Mouse (Mus musculus) midbrain, embryonic 10.5 days (tissue): ENCODE measurements at regions not wholly inside any gene's neighbourhood (a gene's known extent, or its start where the extent isn't known, plus 50 kb on each side); places are given as distances from the start of the nearest gene placed in this dataset.

Experiments
- DNase-seq: peaks from one replicate; pipeline ENCODE4 v3.0.0-alpha.2; 2017; ENCODE audit warnings: low spot score
- H3K27ac ChIP-seq: fragments of 300-500 bp; sonication (generic); replicated peaks from 2 replicates; pipeline ENCODE4 v1.5.1; 2016; ENCODE audit warnings: mild to moderate bottlenecking
- H3K27me3 ChIP-seq: fragments of 300-500 bp; sonication (generic); 2 replicates; pipeline ENCODE4 v1.6.1; 2016; ENCODE audit warnings: low read depth, mild to moderate bottlenecking; ENCODE audit not compliant: poor library complexity, severe bottlenecking
- H3K36me3 ChIP-seq: fragments of 300-500 bp; sonication (generic); 2 replicates; pipeline ENCODE4 v1.6.1; 2016; ENCODE audit warnings: mild to moderate bottlenecking, moderate library complexity
- H3K4me1 ChIP-seq: fragments of 300-500 bp; sonication (generic); 2 replicates; pipeline ENCODE4 v1.6.1; 2016
- H3K4me3 ChIP-seq: fragments of 300-500 bp; sonication (generic); 2 replicates; pipeline ENCODE4 v1.5.1; 2016; ENCODE audit warnings: mild to moderate bottlenecking, moderate library complexity
- H3K9me3 ChIP-seq: fragments of 300-500 bp; sonication (generic); replicated peaks from 2 replicates; pipeline ENCODE4 v1.6.1; 2016; ENCODE audit warnings: mild to moderate bottlenecking
- whole genome bisulfite sequencing: fragments of 180-500 bp; shearing (Covaris S2); methylation state at CpG from one replicate; pipeline ENCODE4 v1.1.7; 2016; 5-methylcytosine and 5-hydroxymethylcytosine counted together

DNA sequence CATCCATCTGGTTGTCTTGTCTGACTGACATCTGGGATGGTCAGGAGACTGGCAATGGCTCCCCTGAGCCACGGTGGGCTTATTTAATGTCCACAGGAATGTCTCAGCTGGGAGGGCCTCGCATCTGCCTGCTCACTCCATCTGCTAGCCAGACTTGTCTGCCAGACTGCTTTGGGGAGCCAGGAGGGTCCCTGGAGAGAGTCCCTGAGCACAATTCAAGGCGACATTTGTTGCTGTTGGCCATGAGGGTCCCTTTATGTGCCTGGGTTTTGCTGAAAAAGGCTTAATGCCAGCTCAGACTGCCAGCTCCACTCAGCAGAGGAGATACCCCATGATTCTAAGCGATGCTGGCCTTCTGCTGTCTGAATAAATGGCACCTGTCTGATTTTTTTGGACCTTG, 161.8 kb upstream of the Nckap5 start:
- Histone ChIP-seq H3K27me3 (no peaks in the 10 kb centered on the region), H3K27ac (no peak overlapping the region), H3K36me3 (no peaks in the 10 kb centered on the region), H3K4me3 (no peak overlapping the region), H3K4me1 (no peaks in the 10 kb centered on the region), H3K9me3 (no peaks in the 10 kb centered on the region)
- no peak for DNase-seq
- WGBS, result 70% methylated on average over 4 of the region's 4 CpGs

DNA sequence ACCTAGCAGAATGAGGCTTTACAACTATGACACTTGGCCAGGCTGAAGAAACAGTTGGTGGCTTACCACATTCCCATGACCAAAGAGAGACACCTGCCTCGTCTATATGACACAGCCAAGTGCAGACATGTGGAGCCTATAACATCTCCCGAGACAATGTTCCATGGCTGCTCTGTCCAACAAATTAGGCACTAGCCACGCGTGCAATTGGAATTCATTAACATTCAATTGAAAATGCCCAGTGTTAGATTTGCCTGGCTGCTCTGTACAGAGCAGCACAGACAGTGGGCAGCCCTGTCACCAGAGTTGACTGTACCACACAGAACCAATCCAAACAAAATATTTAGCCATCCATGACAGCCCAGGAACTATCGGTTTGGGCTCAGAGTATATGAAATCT, 152.2 kb upstream of the Nckap5 start:
- Histone ChIP-seq H3K9me3 (no peaks in the 10 kb centered on the region), H3K27me3 (no peaks in the 10 kb centered on the region), H3K4me3 (no peak overlapping the region), H3K27ac (no peak overlapping the region), H3K4me1 (no peaks in the 10 kb centered on the region), H3K36me3 (no peaks in the 10 kb centered on the region)
- 94% methylated on average over 5 of the region's 5 CpGs for WGBS
- no peak for DNase-seq

DNA sequence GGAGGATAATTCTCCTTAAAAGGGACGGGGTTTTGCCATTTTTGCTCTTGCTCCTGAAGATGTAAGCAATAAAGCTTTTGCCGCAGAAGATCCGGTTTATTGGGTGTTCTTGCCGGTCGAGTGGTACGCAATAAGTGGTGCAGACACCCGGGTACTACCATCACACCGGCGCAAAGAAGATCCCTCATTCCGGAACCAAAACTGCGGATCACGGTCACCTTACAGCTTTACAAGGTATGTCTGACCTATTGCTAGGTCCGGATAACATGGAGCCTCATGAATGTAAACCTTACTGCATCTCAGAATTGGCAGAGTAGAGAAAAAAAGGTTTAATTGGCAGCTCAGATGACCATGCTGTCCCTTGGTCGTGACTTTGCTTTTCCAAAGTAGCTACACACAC, 149.7 kb upstream of the Nckap5 start:
- H3K36me3 ChIP-seq, result no peaks in the 10 kb centered on the region
- H3K9me3 ChIP-seq, result no peaks in the 10 kb centered on the region
- no peak overlapping the region for H3K4me3 ChIP-seq
- no peaks in the 10 kb centered on the region for H3K27me3 ChIP-seq
- no peak overlapping the region for H3K27ac ChIP-seq
- DNase-seq, result no peak
- H3K4me1 ChIP-seq, result no peaks in the 10 kb centered on the region
- WGBS, result 94% methylated on average over 14 of the region's 14 CpGs

DNA sequence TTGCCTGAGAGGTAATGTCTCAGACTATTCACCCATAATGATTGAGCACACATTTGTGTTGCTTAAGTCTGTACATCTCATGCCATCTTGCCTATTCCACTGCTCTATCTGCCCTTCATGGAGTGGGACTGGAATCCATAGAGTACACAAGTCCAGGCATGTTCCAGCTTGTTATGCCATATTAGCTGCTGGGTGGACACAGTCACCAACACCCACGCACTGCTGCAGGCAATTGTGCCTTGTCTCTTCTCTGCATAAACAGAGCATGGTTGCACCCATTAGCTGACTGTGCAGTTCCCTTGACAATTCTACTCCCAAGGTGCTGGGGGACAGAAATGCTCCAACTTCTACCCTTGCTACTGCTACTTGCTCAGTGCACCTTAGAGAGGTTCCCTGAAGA, 143.3 kb upstream of the Nckap5 start:
- no peaks in the 10 kb centered on the region for H3K9me3 ChIP-seq
- WGBS, result 83% methylated on average over 1 of the region's 1 CpGs
- H3K27ac ChIP-seq, result no peak overlapping the region
- no peaks in the 10 kb centered on the region for H3K36me3 ChIP-seq
- no peak for DNase-seq
- H3K4me1 ChIP-seq, result no peaks in the 10 kb centered on the region
- H3K27me3 ChIP-seq, result no peaks in the 10 kb centered on the region
- no peak overlapping the region for H3K4me3 ChIP-seq

DNA sequence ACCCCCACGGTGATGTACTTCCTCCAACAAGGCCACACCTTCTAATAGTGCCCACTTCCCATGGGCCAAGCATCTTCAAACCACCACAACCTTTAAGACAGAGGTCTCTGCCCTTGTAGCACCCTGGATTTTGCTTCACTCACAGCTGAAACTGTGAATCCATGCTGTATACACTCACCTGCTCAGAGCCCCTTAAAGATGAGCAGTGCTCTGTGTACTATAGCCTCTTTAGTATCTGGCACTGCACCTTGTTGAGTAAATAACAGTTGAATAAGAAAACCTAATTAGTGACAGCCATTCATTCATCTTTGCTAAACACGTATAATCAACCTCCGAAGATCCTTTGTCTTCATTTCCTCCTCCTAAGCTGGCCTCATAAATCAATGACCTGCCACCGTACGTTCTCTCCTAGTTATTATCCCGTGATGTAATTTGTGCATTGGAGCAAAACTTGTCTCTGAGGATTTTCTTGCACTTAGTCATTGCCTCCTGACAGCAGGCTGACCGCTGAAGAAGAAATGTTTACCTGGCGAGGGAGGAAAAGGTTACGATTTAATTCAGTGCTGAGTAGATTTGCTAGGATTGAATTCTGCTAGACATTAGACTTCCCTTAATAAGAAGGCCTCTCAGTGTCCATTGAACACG, 141.3 kb upstream of the Nckap5 start:
- WGBS, result 83% methylated on average over 10 of the region's 10 CpGs
- H3K27ac ChIP-seq, result no peak overlapping the region
- H3K4me1 ChIP-seq, result no peaks in the 10 kb centered on the region
- H3K36me3 ChIP-seq, result no peaks in the 10 kb centered on the region
- no peaks in the 10 kb centered on the region for H3K9me3 ChIP-seq
- H3K4me3 ChIP-seq, result no peak overlapping the region
- H3K27me3 ChIP-seq, result no peaks in the 10 kb centered on the region
- DNase-seq, result no peak

DNA sequence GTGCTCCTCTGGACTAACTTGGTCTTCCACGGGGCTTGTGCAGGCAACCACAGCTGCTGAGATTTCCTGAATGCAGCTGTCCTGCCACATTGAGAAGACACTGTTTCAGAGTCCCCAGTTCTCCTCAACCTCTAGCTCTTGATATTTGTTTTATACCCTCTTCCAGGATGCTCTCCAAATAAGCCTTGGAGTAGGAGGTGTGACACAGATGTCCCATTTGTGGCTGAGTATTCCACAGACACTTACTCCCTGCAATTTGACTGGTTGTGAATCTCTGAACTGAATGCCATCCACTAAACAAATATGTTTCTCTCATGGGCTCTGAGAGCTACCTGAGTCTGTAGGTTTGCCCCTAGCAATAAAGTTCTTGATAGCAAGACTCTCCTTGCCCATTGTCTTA, 140.5 kb upstream of the Nckap5 start:
- no peak overlapping the region for H3K4me3 ChIP-seq
- H3K4me1 ChIP-seq, result no peaks in the 10 kb centered on the region
- H3K9me3 ChIP-seq, result no peaks in the 10 kb centered on the region
- no peaks in the 10 kb centered on the region for H3K27me3 ChIP-seq
- no peak overlapping the region for H3K27ac ChIP-seq
- WGBS, result 91% methylated on average over 1 of the region's 1 CpGs
- DNase-seq, result no peak
- H3K36me3 ChIP-seq, result no peaks in the 10 kb centered on the region

DNA sequence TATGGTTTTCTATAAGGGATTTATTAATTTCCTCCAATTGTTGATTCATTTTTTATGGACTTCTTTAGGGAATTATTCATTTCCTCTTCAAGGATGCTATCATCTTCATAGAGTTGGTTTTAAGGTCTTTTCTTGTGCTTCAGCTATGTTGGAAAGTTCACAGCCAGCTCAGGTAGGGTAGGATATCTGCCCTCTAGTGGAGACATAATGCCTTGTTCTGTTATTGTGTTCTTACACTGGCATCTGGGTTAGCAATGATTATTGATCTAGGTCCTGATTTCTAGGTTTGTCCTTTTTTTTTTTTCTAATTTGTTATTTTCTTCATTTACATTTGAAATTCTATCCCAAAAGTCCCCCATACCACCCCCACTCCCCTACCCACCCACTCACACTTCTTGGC, 135.8 kb upstream of the Nckap5 start:
- Histone ChIP-seq H3K36me3 (no peaks in the 10 kb centered on the region), H3K4me1 (no peaks in the 10 kb centered on the region), H3K27me3 (no peaks in the 10 kb centered on the region), H3K27ac (no peak overlapping the region), H3K9me3 (no peaks in the 10 kb centered on the region), H3K4me3 (no peak overlapping the region)
- DNase-seq, result no peak

DNA sequence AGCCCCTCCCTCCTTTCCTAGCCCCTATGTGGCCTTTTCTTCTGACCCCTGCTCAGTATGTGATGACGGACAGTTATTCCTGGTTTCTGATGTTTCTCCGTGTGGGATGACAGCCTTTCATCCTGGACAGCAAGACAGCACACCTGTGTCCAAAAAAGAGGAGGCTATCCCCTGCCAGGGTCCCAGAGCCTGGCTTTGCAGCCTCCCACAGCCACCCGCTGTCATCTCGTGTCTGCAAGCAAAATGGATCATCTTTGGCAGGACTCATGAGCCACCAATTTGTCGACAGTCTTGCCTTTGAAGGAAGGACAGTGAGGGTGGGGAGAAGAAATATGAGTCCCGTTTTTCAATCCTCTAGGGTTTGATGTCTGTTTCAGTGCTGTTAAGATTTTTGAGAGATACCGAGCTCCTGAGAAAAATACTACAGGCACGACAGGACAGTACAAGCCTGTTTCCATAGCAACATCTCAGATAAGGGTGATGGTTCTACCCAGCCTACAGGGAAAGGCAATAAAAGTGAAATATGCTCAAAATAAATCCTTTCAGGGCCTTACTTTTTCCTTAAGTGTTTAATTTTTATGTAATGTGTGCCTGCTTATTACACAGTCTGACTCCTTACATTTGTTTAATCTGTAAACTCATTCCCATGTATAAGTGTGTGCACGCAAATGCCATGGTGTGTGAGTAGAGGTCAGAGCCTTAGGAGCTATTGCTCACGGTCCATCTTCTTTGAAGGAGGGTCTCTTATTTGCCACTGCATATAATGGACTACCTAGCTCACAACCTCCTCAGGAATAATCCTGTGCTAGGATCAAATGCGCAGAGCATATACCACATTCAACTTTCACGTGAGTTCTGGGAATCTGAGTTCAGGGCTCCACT, 125.5 kb upstream of the Nckap5 start:
- Histone ChIP-seq H3K27me3 (no peaks in the 10 kb centered on the region), H3K9me3 (no peaks in the 10 kb centered on the region; the same call in 1 of the 2 replicates), H3K4me3 (no peak overlapping the region), H3K4me1 (no peaks in the 10 kb centered on the region), H3K36me3 (no peaks in the 10 kb centered on the region), H3K27ac (no peak overlapping the region)
- DNase-seq, result no peak
- WGBS, result 87% methylated on average over 12 of the region's 12 CpGs

DNA sequence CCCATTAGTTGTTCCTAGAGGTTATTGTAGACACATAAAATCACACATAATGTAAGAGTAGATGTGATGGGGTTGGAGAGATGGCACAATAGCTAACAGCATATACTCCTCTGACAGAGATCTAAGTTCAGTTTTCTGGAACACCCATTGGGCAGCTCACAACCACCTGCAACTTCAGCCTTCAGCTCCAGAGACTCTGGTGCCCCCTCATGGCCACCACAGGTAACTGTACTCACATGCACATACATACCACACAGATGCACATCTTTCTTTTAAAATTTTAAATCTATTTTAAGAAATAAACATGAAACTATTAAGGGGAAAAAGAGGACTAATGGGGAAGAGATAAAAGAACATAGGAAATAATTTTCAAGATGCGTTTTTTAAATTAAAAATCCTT, 117.3 kb upstream of the Nckap5 start:
- no peaks in the 10 kb centered on the region for H3K27me3 ChIP-seq
- no peak overlapping the region for H3K4me3 ChIP-seq
- H3K36me3 ChIP-seq, result no peaks in the 10 kb centered on the region
- 92% methylated on average over 1 of the region's 1 CpGs for WGBS
- no peaks in the 10 kb centered on the region; the same call in 1 of the 2 replicates for H3K9me3 ChIP-seq
- no peak for DNase-seq
- no peaks in the 10 kb centered on the region for H3K4me1 ChIP-seq
- no peak overlapping the region for H3K27ac ChIP-seq

DNA sequence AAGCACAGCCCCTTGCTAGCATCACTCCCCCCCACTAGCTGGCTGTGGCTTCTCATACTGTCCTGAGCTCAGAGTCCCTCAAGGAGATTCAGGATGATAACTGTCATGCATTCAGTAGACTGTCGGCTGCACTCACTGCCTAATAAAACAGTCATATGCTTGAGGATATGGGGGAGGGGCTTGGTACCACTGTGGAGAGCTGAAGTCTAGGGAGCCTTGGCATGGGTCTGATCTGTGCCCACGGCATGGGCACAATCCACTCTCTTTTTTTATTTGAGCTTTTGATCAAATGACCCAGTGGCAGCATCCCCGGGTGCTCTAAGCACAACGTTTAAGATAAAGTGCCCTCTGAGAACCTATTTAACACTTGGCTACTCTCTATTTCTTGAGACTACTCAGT, 102.1 kb upstream of the Nckap5 start:
- WGBS, result 83% methylated on average over 4 of the region's 4 CpGs
- H3K9me3 ChIP-seq, result no peaks in the 10 kb centered on the region
- DNase-seq, result no peak
- H3K36me3 ChIP-seq, result no peaks in the 10 kb centered on the region
- no peak overlapping the region for H3K4me3 ChIP-seq
- peaks cover 29% of the 10 kb centered on the region for H3K4me1 ChIP-seq
- peaks cover 6% of the 10 kb centered on the region for H3K27me3 ChIP-seq
- no peak overlapping the region for H3K27ac ChIP-seq

DNA sequence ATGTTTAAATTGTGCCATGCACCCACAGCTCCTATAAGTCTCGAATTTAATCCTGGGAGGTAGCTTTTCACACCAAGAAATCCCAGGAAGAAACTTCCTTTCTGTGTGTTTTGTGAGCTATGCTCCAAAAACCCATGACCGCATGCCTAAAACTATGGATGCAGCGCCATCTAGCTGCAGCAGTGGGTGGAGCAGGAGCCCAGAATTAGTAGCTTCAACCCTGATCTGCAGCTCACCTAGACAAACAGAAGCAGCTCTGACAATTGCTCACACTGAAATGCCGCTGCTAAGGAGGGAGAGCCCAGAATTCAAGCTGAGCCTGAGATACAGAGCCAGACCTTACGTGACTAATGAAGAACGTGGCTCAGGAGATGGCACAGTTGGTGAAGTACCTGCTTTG, 101.2 kb upstream of the Nckap5 start:
- Histone ChIP-seq H3K4me3 (no peak overlapping the region), H3K9me3 (no peaks in the 10 kb centered on the region), H3K36me3 (no peaks in the 10 kb centered on the region), H3K4me1 (peaks cover 29% of the 10 kb centered on the region), H3K27me3 (peaks cover 6% of the 10 kb centered on the region), H3K27ac (0 out of 2 replicates have a peak overlapping the region, but pooled peaks have one; percentile 33)
- WGBS, result 4% methylated on average over 6 of the region's 6 CpGs
- DNase-seq, result peak; percentile 84

DNA sequence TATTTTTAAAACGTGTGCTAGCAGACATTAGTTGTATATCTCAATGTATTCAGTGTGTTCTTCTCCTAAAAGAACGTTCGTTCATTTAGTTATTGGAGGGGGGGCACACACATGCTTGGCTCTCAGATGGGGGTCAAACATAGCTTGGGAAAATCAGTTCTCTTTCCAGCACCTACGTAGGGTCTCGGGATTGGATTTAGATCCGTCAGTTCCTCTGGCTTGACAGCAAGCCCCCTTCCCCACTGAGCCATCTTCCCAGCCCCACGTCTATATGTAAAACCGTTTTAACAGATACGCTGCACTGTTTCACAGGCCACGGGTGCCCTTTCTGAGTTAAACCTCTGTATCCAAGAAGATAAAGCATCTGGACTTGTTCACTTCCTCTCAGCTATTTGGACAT, 100.5 kb upstream of the Nckap5 start:
- H3K4me3 ChIP-seq, result no peak overlapping the region
- peak overlapping the region; percentile 46; the same call in 1 of the 2 replicates for H3K27ac ChIP-seq
- no peaks in the 10 kb centered on the region for H3K9me3 ChIP-seq
- no peak for DNase-seq
- H3K27me3 ChIP-seq, result peaks cover 6% of the 10 kb centered on the region
- H3K4me1 ChIP-seq, result peaks cover 29% of the 10 kb centered on the region
- WGBS, result 71% methylated on average over 10 of the region's 10 CpGs
- H3K36me3 ChIP-seq, result no peaks in the 10 kb centered on the region

DNA sequence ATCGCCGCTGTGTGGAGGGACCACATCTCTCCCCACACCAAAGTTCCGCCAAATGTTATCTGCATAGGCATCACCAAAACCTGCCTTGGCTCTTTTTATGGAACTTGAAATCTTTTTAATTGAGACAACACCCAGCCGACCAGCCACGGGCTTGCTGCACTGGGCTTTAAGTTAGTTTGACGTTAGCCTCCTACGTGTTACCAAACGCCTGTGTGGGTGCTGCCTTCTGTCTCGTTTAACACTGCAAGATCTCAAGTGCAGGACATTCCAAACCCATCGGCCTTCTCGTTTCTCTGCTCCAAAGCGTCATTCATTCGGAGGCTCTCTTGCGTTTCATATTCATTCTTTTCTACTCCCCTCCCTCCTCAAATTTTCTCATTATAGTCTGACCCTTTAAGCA, 100.0 kb upstream of the Nckap5 start:
- Histone ChIP-seq H3K4me3 (no peak overlapping the region), H3K36me3 (no peaks in the 10 kb centered on the region), H3K9me3 (no peaks in the 10 kb centered on the region), H3K27me3 (peaks cover 6% of the 10 kb centered on the region), H3K4me1 (peaks cover 29% of the 10 kb centered on the region), H3K27ac (peak overlapping the region; percentile 55)
- 87% methylated on average over 14 of the region's 14 CpGs for WGBS
- DNase-seq, result no peak
